In the genomic region with DNA sequence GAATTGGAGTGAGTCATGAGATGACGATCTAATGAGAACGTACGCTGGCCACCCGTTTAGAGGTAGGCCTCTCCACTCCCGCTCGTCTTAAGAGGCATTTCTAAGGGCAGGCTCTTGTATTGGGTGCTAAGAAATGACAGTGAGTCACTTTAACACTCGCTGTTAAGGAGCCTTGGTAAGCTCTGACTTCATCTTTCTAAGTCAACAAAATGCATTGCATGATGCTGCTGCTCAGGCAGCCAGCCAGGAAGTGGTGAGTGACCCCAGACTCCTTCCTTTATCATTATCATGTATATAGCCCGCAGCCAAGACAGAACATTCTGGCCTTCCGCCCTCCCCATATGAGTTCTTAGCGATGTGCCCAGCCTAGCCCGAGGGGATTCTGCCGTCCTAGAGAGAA, we compare ENCODE assay signal across 17 mouse cellular contexts. TPM values are rescaled to one million over a fixed set of nuclear protein-coding genes. Genes with fewer than 3 reads are reported as not detected.
DNase-seq lines count a peak whose midpoint lies in the region; ATAC-seq and TF ChIP-seq lines count a peak whose summit lies in the region.
"Had no signal": no experiment of that assay in that cellular context is flagged by ENCODE, and none has a peak within 500 bp of the region (broad histone marks: within the 10 kb centered on the region; RNA-seq: fewer than 3 reads in every experiment).

No protein-coding gene starts in this region.

- peaks cover 24% of the 10 kb centered on the region for H3K4me1 ChIP-seq in thymus, adult 2 months (replicated peaks; ENCODE audit: control insufficient read depth, insufficient read depth, low read length)
- H3K4me1 ChIP-seq in stomach, postnatal 0 days (replicated peaks; ENCODE audit: control insufficient read depth, insufficient read depth): no peaks in the 10 kb centered on the region
- H3K4me1 ChIP-seq: neural tube, embryonic 15.5 days had no signal

- TF ChIP-seq POLR2A in thymus, adult 2 months (IDR thresholded peaks at IDR 0.05; ENCODE audit: control insufficient read depth, extremely low read depth, insufficient read depth, low read length, poor library complexity): no peak

- intact Hi-C loops in left cerebral cortex, adult 2 months (cut with DNase I): no loop called here

- DNase-seq in adrenal gland, postnatal 14 days: peak; percentile 34
- DNase-seq in adrenal gland, adult 2 months: no peak
- DNase-seq in thymus, adult 2 months: peak; percentile 24
- no peak for DNase-seq in thymus, postnatal 14 days
- no peak for DNase-seq in stomach, postnatal 0 days (ENCODE audit: low spot score)
- DNase-seq in left cerebral cortex, adult 2 months (ENCODE audit: extremely low spot score in 1 of 2, low spot score in 2 of 2): no peak
- no peak for DNase-seq in cerebellum, adult 18-20 months
- DNase-seq: kidney, postnatal 4 days; lung, postnatal 36 days had no signal

- peak; percentile 26 for ATAC-seq in granulocyte monocyte progenitor cell, adult 5-6 weeks (replicated peaks; ENCODE audit: poor library complexity, severe bottlenecking)
- peak; percentile 72 for ATAC-seq in stomach, postnatal 0 days (ENCODE audit: low FRiP score, low TSS enrichment)
- ATAC-seq: intestine, postnatal 0 days; midbrain, embryonic 16.5 days; Patski had no signal

- no peaks in the 10 kb centered on the region for H3K36me3 ChIP-seq in thymus, adult 2 months (ENCODE audit: control insufficient read depth, insufficient read depth, low read length)
- no peaks in the 10 kb centered on the region for H3K36me3 ChIP-seq in stomach, postnatal 0 days (ENCODE audit: control insufficient read depth, insufficient read depth, low read length)

- no peaks in the 10 kb centered on the region for H3K9me3 ChIP-seq in stomach, postnatal 0 days (ENCODE audit: control insufficient read depth, low read length)
- H3K9me3 ChIP-seq: limb, embryonic 13.5 days; neural tube, embryonic 15.5 days had no signal

- no peak for TF ChIP-seq EP300 in stomach, postnatal 0 days (optimal IDR thresholded peaks at IDR 0.05)

- no peak overlapping the region for H3K4me3 ChIP-seq in thymus, adult 2 months (ENCODE audit: control insufficient read depth, insufficient read depth, low read length)
- no peak overlapping the region for H3K4me3 ChIP-seq in stomach, postnatal 0 days (ENCODE audit: low read depth, low read length)
- no peak overlapping the region for H3K4me3 ChIP-seq in left cerebral cortex, adult 2 months
- H3K4me3 ChIP-seq: erythroblast, embryonic 14.5 days; heart, adult 2 months; limb, embryonic 13.5 days; neural tube, embryonic 15.5 days had no signal

- peak overlapping the region; percentile 51; the same call in 1 of the 2 replicates for H3K27ac ChIP-seq in thymus, adult 2 months (ENCODE audit: control insufficient read depth, insufficient read depth, low read length)
- H3K27ac ChIP-seq in stomach, postnatal 0 days (replicated peaks): no peak overlapping the region
- no peak overlapping the region for H3K27ac ChIP-seq in left cerebral cortex, adult 2 months
- H3K27ac ChIP-seq: heart, adult 2 months; limb, embryonic 13.5 days; neural tube, embryonic 15.5 days had no signal

- 72% methylated on average over 12 of the region's 12 CpGs for WGBS in thymus, adult 2 months
- 63% methylated on average over 12 of the region's 12 CpGs for WGBS in stomach, postnatal 0 days

- no peak overlapping the region for H3K4me2 ChIP-seq in stomach, postnatal 0 days (replicated peaks; ENCODE audit: low read depth)
- H3K4me2 ChIP-seq: limb, embryonic 13.5 days; neural tube, embryonic 15.5 days had no signal

- H3K9ac ChIP-seq in stomach, postnatal 0 days (ENCODE audit: low read length): no peak overlapping the region
- H3K9ac ChIP-seq: limb, embryonic 13.5 days; neural tube, embryonic 15.5 days had no signal

- no peak for TF ChIP-seq CTCF in thymus, adult 2 months (IDR thresholded peaks at IDR 0.05; ENCODE audit: borderline replicate concordance, control insufficient read depth, extremely low read depth, insufficient read depth, low read length, poor library complexity)
- TF ChIP-seq CTCF in stomach, postnatal 0 days (IDR thresholded peaks at IDR 0.05; ENCODE audit: low read depth): no peak
- TF ChIP-seq CTCF in left cerebral cortex, adult 2 months (IDR thresholded peaks at IDR 0.05): no peak

- no peaks in the 10 kb centered on the region for H3K27me3 ChIP-seq in thymus, adult 2 months (ENCODE audit: control insufficient read depth, insufficient read depth, low read length)
- H3K27me3 ChIP-seq in stomach, postnatal 0 days (ENCODE audit: control insufficient read depth, insufficient read depth, low read length): no peaks in the 10 kb centered on the region
- H3K27me3 ChIP-seq: limb, embryonic 13.5 days; neural tube, embryonic 15.5 days; Patski had no signal

RNA-seq across cellular contexts. Expression of a gene that starts 12.2 kb away (rescaled TPM):
- 25.8 and 34.1 TPM in 2 replicates for total RNA-seq in adrenal gland, postnatal 14 days (2021)
- 10 to 100 TPM; 11.1 to 17.5 TPM for total RNA-seq in adrenal gland, adult 2 months (2021)
- 1.8 and 2.8 TPM in 2 replicates for polyA plus RNA-seq in adrenal gland, adult 2 months (2012; rRNA removed)
- 11.3 and 12.2 TPM in 2 replicates for polyA plus RNA-seq in thymus, adult 2 months (2012; rRNA removed)
- 18.3 and 28.0 TPM in 2 replicates for total RNA-seq in granulocyte monocyte progenitor cell, adult 5-6 weeks (2014; fragmentation: Nextera tagmentation)
- 11.7 and 13.9 TPM in 2 replicates for total RNA-seq in granulocyte monocyte progenitor cell, adult 5-6 weeks (2017)
- polyA plus RNA-seq in stomach, postnatal 0 days (2015; fragmentation: Nextera tagmentation; extraction: Ambion mirVana): 5.0 and 5.1 TPM in 2 replicates
- 10 to 100 TPM; 54.5 to 55.2 TPM for total RNA-seq in left cerebral cortex, adult 2 months (2021)

RNA-seq across cellular contexts. Expression of a gene that starts 21.0 kb away (rescaled TPM):
- total RNA-seq in adrenal gland, postnatal 14 days (2021): 87.1 and 95.0 TPM in 2 replicates
- 100 to 1,000 TPM in 1 of 2 experiments, 10 to 100 TPM in 1; 90.8 to 102 TPM for total RNA-seq in adrenal gland, adult 2 months (2021)
- polyA plus RNA-seq in adrenal gland, adult 2 months (2012; rRNA removed): 3.0 and 4.2 TPM in 2 replicates
- 15.8 and 17.0 TPM in 2 replicates for polyA plus RNA-seq in thymus, adult 2 months (2012; rRNA removed)
- total RNA-seq in granulocyte monocyte progenitor cell, adult 5-6 weeks (2014; fragmentation: Nextera tagmentation): 79.4 and 82.9 TPM in 2 replicates
- total RNA-seq in granulocyte monocyte progenitor cell, adult 5-6 weeks (2017): 149 and 152 TPM in 2 replicates
- 137 TPM in 2 replicates for polyA plus RNA-seq in stomach, postnatal 0 days (2015; fragmentation: Nextera tagmentation; extraction: Ambion mirVana)
- total RNA-seq in left cerebral cortex, adult 2 months (2021): 10 to 100 TPM; 67.1 to 72.9 TPM

Comparison
In these comparisons a context has a peak if more than half of its experiments do, and no peak if none do; other contexts are left out.
1. DNase-seq: peak in adrenal gland, postnatal 14 days (single experiment) and thymus, adult 2 months (single experiment); none in adrenal gland, adult 2 months (single experiment), thymus, postnatal 14 days (single experiment), stomach, postnatal 0 days (single experiment), left cerebral cortex, adult 2 months (0 of 2) and cerebellum, adult 18-20 months (0 of 2).